Mouse (Mus musculus): Measurements from ENCODE around the gene Fosb.

Gene Fosb

GRCm38 (mm10) chr7:19295503-19296185, 14.2 kb downstream of the Fosb start:
- in situ Hi-C loops (cut with MboI; ENCODE audit: low pct_unique_long_range_greater_than_20kb in 1 of 2, low sequenced_read_pairs in 2 of 2, unreplicated experiment in 1 of 2) = no loop called here

GRCm38 (mm10) chr7:19290969-19291596, 18.8 kb downstream of the Fosb start:
- in situ Hi-C loops (cut with MboI; ENCODE audit: low pct_unique_long_range_greater_than_20kb in 1 of 2, low sequenced_read_pairs in 2 of 2, unreplicated experiment in 1 of 2) = no loop called here

- in situ Hi-C loops (cut with MboI; ENCODE audit: low pct_unique_long_range_greater_than_20kb in 1 of 2, low sequenced_read_pairs in 2 of 2, unreplicated experiment in 1 of 2) = loop anchor here in 1 of 2 experiments (5.0 kb wide), 1 partner anchor 52 kb away; no protein-coding TSS in a partner anchor
These were observed 25.1 kb downstream of the Fosb start for GRCm38 (mm10) chr7:19284763-19285162.

GRCm38 (mm10) chr7:19283406-19283804, 26.4 kb downstream of the Fosb start:
- in situ Hi-C loops (cut with MboI; ENCODE audit: low pct_unique_long_range_greater_than_20kb in 1 of 2, low sequenced_read_pairs in 2 of 2, unreplicated experiment in 1 of 2) = loop anchor here in 1 of 2 experiments (5.0 kb wide), 1 partner anchor 51 kb away; no protein-coding TSS in a partner anchor

GRCm38 (mm10) chr7:19282791-19283405, 27.0 kb downstream of the Fosb start:
- in situ Hi-C loops (cut with MboI; ENCODE audit: low pct_unique_long_range_greater_than_20kb in 1 of 2, low sequenced_read_pairs in 2 of 2, unreplicated experiment in 1 of 2) = loop anchor here in 1 of 2 experiments (5.0 kb wide), 1 partner anchor 51 kb away; no protein-coding TSS in a partner anchor

- in situ Hi-C loops (cut with MboI; ENCODE audit: low pct_unique_long_range_greater_than_20kb in 1 of 2, low sequenced_read_pairs in 2 of 2, unreplicated experiment in 1 of 2) = loop anchor here in 1 of 2 experiments (5.0 kb wide), 1 partner anchor 50 kb away; no protein-coding TSS in a partner anchor
These were observed 27.5 kb downstream of the Fosb start, which contains the start of gene Rtn2 for GRCm38 (mm10) chr7:19282385-19282784. Gene Rtn2 (plus strand): TSS chr7:19282624.

GRCm38 (mm10) chr7:19281680-19282304, 28.1 kb downstream of the Fosb start:
- in situ Hi-C loops (cut with MboI; ENCODE audit: low pct_unique_long_range_greater_than_20kb in 1 of 2, low sequenced_read_pairs in 2 of 2, unreplicated experiment in 1 of 2) = loop anchor here in 1 of 2 experiments (5.0 kb wide), 1 partner anchor 49 kb away; no protein-coding TSS in a partner anchor

- in situ Hi-C loops (cut with MboI; ENCODE audit: low pct_unique_long_range_greater_than_20kb in 1 of 2, low sequenced_read_pairs in 2 of 2, unreplicated experiment in 1 of 2) = loop anchor here (5.0 to 10.0 kb wide), 3 partner anchors 47 to 82 kb away; partner anchors contain the start of gene Gpr4 (in 1 of the 2)
These were observed 30.2 kb downstream of the Fosb start, which contains the start of gene Ppm1n for GRCm38 (mm10) chr7:19279581-19280114. Gene Ppm1n (minus strand): TSS chr7:19280064.

- in situ Hi-C loops (cut with MboI; ENCODE audit: low pct_unique_long_range_greater_than_20kb in 1 of 2, low sequenced_read_pairs in 2 of 2, unreplicated experiment in 1 of 2) = loop anchor here (5.0 to 10.0 kb wide), 3 partner anchors 47 to 82 kb away; partner anchors contain the start of gene Gpr4 (in 1 of the 2)
These were observed 30.8 kb downstream of the Fosb start for GRCm38 (mm10) chr7:19279052-19279451.

GRCm38 (mm10) chr7:19276253-19276652, 33.6 kb downstream of the Fosb start:
- in situ Hi-C loops (cut with MboI; ENCODE audit: low pct_unique_long_range_greater_than_20kb in 1 of 2, low sequenced_read_pairs in 2 of 2, unreplicated experiment in 1 of 2) = loop anchor here (5.0 to 10.0 kb wide), 3 partner anchors 44 to 79 kb away; partner anchors contain the start of gene Gpr4 (in 1 of the 2)

- in situ Hi-C loops (cut with MboI; ENCODE audit: low pct_unique_long_range_greater_than_20kb in 1 of 2, low sequenced_read_pairs in 2 of 2, unreplicated experiment in 1 of 2) = loop anchor here in 1 of 2 experiments (10.0 kb wide), 1 partner anchor 57 kb away; the partner anchor contains the start of gene Gpr4
These were observed 37.6 kb downstream of the Fosb start for GRCm38 (mm10) chr7:19272173-19272764.

- in situ Hi-C loops (cut with MboI; ENCODE audit: low pct_unique_long_range_greater_than_20kb in 1 of 2, low sequenced_read_pairs in 2 of 2, unreplicated experiment in 1 of 2) = loop anchor here in 1 of 2 experiments (10.0 kb wide), 1 partner anchor 57 kb away; the partner anchor contains the start of gene Gpr4
These were observed 38.3 kb downstream of the Fosb start, which contains the start of gene Vasp for GRCm38 (mm10) chr7:19271238-19272172. Gene Vasp (minus strand): TSS chr7:19271817.

- in situ Hi-C loops (cut with MboI; ENCODE audit: low pct_unique_long_range_greater_than_20kb in 1 of 2, low sequenced_read_pairs in 2 of 2, unreplicated experiment in 1 of 2) = loop anchor here in 1 of 2 experiments (10.0 kb wide), 1 partner anchor 56 kb away; the partner anchor contains the start of gene Gpr4
These were observed 39.2 kb downstream of the Fosb start for GRCm38 (mm10) chr7:19270509-19271237.

- in situ Hi-C loops (cut with MboI; ENCODE audit: low pct_unique_long_range_greater_than_20kb in 1 of 2, low sequenced_read_pairs in 2 of 2, unreplicated experiment in 1 of 2) = loop anchor here in 1 of 2 experiments (10.0 kb wide), 1 partner anchor 55 kb away; the partner anchor contains the start of gene Gpr4
These were observed 40.0 kb downstream of the Fosb start for GRCm38 (mm10) chr7:19269721-19270441.

GRCm38 (mm10) chr7:19268993-19269681, 40.7 kb downstream of the Fosb start:
- in situ Hi-C loops (cut with MboI; ENCODE audit: low pct_unique_long_range_greater_than_20kb in 1 of 2, low sequenced_read_pairs in 2 of 2, unreplicated experiment in 1 of 2) = no loop called here
